Mouse (Mus musculus): Measurements from ENCODE around the gene Npvf. TPM values are rescaled to one million over a fixed set of nuclear protein-coding genes. Genes with fewer than 3 reads are reported as not detected.
"Not testable (repeated sequence)": the region's sequence is repeated elsewhere in the genome, so short reads cannot be mapped to it uniquely, and the experiment has no call there.

Npvf gene
- polyA plus RNA-seq, 1 experiment from 2014 or later: not detected

DNA sequence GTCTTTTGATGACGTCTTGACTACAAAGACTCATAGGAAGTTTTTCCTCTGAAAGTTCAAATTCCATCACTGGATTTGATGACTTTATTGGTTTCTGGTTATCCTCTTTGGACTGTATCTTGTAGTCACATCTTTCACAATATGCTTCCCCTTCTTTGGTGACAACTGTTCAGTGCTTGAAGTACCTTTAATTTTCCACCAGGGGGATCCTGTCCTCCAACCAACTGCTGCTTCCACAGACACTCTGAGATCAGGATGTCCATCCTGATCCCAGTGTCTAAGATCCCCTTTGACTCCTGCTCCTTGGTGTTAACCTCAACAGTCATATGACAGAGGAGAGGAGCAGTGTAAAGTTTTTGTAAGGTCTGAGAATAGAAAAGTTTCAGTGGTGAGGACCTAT is 36.0 kb downstream of the Npvf start:
- not testable (repeated sequence) for H3K9me3 ChIP-seq
- WGBS: 87% methylated on average over 1 of the region's 1 CpGs

DNA sequence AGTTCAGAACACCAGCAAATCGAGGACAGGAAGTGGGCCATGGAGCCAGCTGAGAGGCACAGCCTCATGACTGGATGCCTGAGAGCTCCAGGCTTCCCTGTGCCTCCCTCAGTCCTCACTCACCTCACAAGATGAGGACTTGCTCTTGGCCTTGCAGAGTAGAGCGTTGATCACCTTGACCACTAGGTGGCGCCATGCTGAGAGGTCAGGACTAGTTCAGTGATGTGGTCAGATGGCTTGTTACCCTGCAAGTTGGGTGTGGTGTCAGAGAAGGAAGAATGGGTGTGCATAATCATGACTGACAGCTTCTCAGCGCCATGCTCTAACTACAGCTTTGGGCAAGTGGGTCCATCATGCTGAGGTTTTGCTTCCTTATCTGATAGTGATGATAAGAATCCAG is 52.6 kb downstream of the Npvf start:
- Histone ChIP-seq H3K4me2 (no peak overlapping the region), H3K9me3 (no peaks in the 10 kb centered on the region), H3K9ac (no peak overlapping the region), H3K27ac (no peak overlapping the region), H3K36me3 (no peaks in the 10 kb centered on the region), H3K4me1 (replicated peaks) (peaks cover 9% of the 10 kb centered on the region; the same call in 1 of the 2 replicates), H3K27me3 (no peaks in the 10 kb centered on the region), H3K4me3 (no peak overlapping the region)
- 29% methylated on average over 4 of the region's 4 CpGs for WGBS
- no peak for ATAC-seq (ENCODE audit: low FRiP score)

More for the DNA sequence above, 36.0 kb downstream of the Npvf start:
- H3K27ac ChIP-seq; ATAC-seq (ENCODE audit: low FRiP score); H3K4me3 ChIP-seq; H3K27me3 ChIP-seq; H3K4me2 ChIP-seq; H3K36me3 ChIP-seq; H3K9ac ChIP-seq; H3K4me1 ChIP-seq (replicated peaks): not testable (repeated sequence)

Other genes with a start within 250 kb of the Npvf start
- 4.6 and 4.8 TPM in 2 replicates for gene Osbpl3, start 198.2 kb downstream of the Npvf start, polyA plus RNA-seq (2015; fragmentation: Nextera tagmentation; extraction: Ambion mirVana)
- gene Cycs, start 87.9 kb downstream of the Npvf start, polyA plus RNA-seq (2015; fragmentation: Nextera tagmentation; extraction: Ambion mirVana): 73.5 and 76.4 TPM in 2 replicates
- gene 4921507P07Rik, start 57.8 kb downstream of the Npvf start, polyA plus RNA-seq (2015; fragmentation: Nextera tagmentation; extraction: Ambion mirVana): 1.9 and 2.0 TPM in 2 replicates